Mouse (Mus musculus) spleen, postnatal 10 days (tissue): ENCODE measurements around the gene A430078G23Rik.

ENCODE experiments used
- DNase-seq, 2 experiments: peaks; one replicate each; pipeline ENCODE4 v3.0.0; 2021 to 2022; ENCODE audit warnings: low spot score in 2 of 2

The A430078G23Rik gene

GRCm38 (mm10) chr8:3348142-3348823, 4.9 kb upstream of the A430078G23Rik start:
- DNase-seq, result no peak

GRCm38 (mm10) chr8:3350747-3351146, 2.5 kb upstream of the A430078G23Rik start:
- DNase-seq, result no peak

GRCm38 (mm10) chr8:3352715-3353114, 500 bp upstream of the A430078G23Rik start:
- no peak for DNase-seq

- DNase-seq, result peak; percentile 16 to 24
Observed at GRCm38 (mm10) chr8:3353811-3354442, 712 bp downstream of the A430078G23Rik start.

- peak; percentile 43 to 65 for DNase-seq
Observed at GRCm38 (mm10) chr8:3354443-3354812, 1.2 kb downstream of the A430078G23Rik start.

DNA sequence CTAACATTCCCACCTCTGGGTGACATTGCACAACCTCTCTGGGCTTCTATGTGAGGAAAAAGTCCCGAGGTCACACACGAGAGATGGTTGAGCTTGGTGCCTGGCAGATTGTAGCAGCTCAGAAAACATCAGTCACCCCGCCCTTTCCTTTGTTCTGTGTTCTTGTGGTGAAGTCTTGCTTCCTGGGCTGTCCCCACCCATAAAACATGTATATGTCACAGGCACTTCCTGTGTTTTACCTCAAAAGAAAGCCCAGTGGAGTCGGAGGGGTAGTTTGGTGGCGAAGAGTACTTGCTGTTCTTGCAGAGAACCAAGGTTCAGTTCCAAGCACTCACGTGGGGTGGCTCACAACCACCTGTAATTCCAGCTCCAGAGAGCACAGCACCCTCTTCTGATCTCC, 2.4 kb downstream of the A430078G23Rik start:
- DNase-seq, result peak; percentile 32 to 66

DNA sequence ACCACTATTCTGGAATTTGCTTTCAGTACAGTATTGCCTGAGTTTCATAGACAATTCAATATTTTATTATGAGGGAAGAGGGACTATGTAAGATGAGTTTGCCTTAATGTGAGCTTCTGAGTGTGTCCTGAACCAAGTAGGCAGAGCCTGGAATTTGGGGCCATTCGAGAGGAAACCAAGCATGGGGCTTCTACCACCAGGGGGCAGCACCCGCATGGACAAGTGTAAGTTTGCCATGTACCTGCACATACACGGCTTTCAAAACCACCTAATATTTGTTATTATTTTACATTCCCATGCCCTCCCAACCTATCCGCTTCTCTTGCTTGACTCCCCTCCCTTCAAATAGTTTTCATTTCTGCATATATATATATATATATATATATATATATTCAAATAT, 4.8 kb downstream of the A430078G23Rik start:
- peak; percentile 75 to 90 for DNase-seq

GRCm38 (mm10) chr8:3367086-3367485, 13.9 kb downstream of the A430078G23Rik start:
- no peak for DNase-seq

GRCm38 (mm10) chr8:3368091-3368490, 14.9 kb downstream of the A430078G23Rik start:
- DNase-seq, result no peak

- DNase-seq, result peak in 1 of 2 experiments; percentile 50
Observed at GRCm38 (mm10) chr8:3375748-3376147, 22.5 kb downstream of the A430078G23Rik start.

DNA sequence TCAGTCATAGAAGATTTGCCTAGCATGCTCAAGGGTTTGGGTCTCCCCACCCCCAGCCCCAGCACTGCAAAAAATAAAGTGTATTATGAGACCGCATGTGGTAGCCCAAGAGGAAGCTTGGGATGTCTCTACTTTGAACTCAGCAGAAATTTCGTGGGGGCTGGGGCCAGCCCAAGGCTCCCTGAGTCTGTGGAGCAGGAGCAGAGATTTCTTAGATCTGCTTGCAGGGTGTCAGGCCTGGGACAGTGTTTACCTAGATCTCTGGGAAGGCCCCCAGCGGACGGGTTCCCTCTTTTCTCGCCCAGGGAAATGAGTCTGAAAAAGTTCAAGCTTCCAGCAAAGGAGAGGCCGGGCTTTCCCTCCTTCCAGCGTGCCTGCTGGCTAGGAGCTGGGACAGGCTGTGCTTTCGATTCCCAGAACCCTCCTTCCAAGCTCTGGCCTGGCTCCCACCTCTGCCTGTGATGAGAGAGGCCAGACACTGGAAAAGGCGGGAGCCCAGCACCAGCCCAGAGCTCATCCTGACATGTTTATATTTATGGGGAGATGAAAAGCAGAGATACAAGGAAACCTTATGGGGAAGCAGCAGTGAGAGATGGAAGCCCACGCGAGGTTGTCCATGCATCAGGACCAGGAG, 23.5 kb downstream of the A430078G23Rik start:
- DNase-seq, result no peak

- peak; percentile 36 to 74 for DNase-seq
Observed at GRCm38 (mm10) chr8:3387286-3387685, 34.1 kb downstream of the A430078G23Rik start.

GRCm38 (mm10) chr8:3388591-3389338, 35.5 kb downstream of the A430078G23Rik start:
- no peak for DNase-seq

DNA sequence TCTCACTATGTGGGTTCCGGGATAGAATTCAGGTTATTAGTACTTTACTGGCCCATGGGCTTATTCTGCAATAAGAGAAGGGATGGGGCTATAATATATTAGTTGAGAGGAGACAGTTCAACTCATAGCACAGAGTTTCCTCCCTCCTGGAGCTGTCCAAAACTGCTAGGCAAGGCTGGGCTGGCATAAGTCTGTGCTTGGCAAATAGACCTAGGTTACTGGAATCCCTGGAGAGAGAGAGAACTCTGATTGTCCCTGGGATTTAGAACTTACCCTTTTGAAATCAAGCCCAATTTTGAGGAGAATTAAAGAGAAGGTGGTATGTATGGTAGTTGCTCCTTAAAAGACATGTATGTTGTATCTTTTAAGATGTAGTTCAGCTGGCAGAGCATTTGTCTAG, 36.3 kb downstream of the A430078G23Rik start:
- no peak for DNase-seq

DNA sequence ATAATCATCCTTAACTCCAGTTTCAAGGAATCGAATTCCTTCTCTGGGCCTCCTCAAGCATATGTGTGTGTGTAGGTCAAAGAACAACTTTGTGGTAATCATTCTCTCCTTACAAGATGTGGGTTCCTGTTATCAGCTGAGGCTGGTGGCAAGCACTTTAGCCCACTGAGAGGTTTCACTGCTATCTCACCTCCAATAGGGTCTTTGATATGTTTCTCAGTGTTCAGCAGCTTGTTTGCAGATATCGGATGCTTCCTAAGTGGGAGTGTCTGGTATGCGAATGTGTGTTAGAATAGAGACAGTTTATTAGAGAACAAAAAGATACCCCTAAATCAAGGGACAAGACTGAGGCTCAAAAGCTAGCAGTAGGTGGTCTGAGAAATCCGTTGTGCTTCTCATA, 39.1 kb downstream of the A430078G23Rik start:
- no peak for DNase-seq

GRCm38 (mm10) chr8:3392771-3393710, 39.8 kb downstream of the A430078G23Rik start, which contains the start of gene Arhgef18:
Arhgef18 (plus strand) TSS chr8:3393006.
- DNase-seq, result peak; percentile 46 to 79

- no peak for DNase-seq
Observed at GRCm38 (mm10) chr8:3394600-3394999, 41.4 kb downstream of the A430078G23Rik start.

DNA sequence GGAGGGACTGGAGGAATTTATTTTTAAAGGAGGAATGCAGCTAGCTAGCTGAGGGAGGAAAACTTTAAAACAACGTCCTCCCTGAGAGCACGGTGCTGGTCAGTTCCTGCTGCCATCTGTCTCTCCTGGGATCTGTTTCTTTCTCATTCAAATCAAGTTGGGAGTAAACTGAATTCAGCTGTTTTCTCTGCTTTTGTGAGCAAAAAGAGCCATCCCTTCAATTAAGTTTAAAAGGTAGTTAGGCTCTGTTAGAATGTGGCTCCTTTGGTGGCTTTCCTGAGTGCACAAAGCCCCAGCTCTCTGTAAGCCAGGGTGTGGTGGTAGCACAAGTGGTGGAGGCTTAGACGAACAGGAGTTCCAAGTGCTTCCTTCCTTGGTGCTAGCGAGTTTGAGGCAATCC, 42.0 kb downstream of the A430078G23Rik start:
- DNase-seq, result no peak

DNA sequence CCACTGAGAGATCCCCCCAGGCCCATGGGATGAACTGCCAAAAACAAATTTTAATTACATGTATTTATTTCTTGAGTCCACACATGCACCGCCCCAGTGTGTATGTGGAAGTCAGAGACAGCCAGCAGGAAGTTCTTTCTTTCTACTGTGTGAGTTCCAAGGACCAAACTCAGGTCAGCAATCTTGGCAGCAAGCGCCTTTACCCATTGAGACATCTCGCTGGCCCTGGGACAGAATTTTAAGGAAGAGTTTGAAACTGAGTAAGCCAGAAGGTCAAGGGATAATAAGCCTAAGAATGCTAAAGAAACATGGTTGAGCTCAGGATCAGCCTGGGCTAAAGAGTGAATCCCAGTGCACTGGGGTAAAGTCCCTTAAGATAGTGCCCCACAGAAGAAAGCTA, 44.4 kb downstream of the A430078G23Rik start:
- DNase-seq, result no peak

- no peak for DNase-seq
Observed at GRCm38 (mm10) chr8:3400509-3400908, 47.3 kb downstream of the A430078G23Rik start.

DNA sequence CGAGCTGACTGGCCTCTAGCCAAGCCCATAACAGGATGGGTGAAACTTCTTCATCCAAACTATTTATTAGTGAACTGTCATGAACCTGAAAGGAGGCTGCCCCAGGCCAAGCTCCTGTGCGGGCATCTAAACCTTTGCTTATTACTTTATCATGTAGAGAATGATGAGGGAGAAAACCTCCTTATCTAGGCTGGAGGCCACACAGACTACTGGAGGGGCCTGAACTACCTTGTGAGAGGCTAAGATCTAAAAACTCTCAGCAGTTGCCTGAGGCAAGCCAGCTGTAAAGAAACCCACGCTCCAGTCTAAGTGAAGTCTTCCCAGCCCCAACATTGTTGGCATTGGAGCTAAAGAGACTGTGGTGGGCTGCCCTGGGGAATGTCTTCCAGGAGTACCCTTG, 54.2 kb downstream of the A430078G23Rik start:
- DNase-seq, result no peak
